Mouse (Mus musculus) urinary bladder, postnatal 36 days (tissue): Measurements from ENCODE around the gene Alox12b.

Experiments
- DNase-seq, 2 experiments: peaks; one replicate each; pipeline ENCODE4 v3.0.0; 2022; ENCODE audit warnings: low spot score in 2 of 2, mixed read lengths in 1 of 2

The Alox12b gene

DNA sequence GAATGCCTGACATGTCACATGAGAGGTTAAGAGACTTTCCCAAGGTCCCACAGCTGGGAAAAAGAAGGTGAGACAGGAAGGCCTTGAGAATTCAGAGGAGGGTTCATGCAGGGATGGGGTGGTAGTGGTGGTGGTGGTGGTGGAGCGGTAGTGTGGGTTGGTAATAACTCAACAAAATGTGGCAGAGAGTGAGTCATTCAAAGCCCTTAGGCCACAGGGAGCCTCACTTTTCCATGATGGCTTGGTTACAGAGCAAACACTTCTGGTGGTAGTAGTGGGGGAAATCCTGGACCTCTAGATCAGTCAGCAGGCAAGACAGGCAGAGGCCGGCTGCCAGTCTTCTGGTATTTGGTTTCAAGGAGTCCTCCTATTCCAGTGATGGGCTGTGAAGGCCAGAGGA, 15.8 kb downstream of the Alox12b start:
- no peak for DNase-seq

DNA sequence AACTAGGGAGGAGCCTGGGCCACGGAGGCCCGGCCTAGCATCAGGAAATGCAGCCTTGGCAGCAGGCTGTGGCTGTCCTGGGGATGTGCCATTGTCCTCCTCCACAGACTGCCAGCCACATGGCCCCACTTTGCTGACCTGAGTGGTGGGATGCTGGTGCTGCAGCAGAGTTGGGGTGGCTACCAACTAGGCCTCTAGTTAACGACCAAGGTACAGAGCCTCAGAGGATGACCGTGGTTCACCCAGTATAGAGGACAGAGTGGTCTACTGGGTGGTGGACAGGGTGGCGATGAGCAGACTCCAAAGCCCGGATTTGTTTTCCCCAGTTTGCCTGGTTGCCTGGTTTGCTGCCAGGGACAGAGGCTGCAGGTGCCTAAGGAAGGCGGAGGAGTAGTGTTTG, 17.9 kb downstream of the Alox12b start:
- no peak for DNase-seq

DNA sequence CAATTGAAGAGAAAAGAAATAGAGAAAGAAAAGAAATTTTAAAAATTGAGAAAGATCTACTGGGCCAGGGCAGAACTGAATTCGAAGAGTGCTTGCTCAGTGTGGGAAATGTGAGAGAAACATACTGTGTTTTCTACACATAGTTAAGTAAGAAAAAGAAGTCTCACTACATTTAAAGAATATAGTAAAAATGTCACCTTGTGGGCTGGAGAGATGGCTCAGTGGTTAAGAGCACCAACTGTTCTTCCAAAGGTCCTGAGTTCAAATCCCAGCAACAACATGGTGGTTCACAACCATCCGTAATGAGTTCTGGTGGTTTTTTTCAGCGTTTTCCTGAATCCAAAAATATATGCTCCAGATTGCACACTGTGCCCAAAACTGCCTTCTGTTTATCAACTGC, 21.7 kb downstream of the Alox12b start:
- DNase-seq: no peak

DNA sequence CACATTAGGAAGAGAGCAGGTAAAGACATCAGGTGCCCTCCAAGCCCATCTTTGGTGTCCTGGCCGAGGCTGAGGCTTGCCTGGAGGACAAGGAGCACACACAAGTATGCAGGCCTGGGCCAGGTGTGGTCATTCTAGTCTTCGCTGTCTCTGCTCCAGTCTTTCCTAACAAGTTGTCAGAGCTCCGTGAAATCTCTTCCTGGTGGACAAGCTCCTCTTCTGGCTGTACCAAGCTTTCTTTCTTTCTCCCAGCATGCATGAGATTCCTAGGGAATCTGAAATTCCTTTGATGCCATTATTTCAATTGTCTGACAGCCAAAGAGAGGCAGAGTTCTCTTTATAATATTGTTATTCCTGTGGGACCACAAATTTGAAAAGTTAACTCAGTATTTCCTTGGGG, 22.7 kb downstream of the Alox12b start:
- DNase-seq: no peak

DNA sequence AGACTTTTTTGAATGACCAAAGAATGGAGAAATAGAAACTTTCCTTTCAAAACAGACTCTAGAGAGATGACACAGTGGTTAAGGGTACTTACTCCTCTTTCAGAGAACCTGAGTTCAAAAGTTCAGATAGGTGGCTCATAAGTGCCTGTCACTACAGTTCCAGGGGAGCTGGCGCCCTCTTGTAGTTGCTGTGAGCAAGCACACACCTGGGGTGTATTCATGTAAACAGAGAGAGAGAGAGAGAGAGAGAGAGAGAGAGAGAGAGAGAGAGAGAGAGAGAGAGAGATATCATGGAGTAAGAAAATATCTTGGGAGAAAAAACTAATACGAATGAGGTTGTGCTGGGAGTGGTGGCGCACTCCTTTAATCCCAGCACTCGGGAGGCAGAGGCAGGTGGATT, 23.3 kb downstream of the Alox12b start:
- no peak for DNase-seq

DNA sequence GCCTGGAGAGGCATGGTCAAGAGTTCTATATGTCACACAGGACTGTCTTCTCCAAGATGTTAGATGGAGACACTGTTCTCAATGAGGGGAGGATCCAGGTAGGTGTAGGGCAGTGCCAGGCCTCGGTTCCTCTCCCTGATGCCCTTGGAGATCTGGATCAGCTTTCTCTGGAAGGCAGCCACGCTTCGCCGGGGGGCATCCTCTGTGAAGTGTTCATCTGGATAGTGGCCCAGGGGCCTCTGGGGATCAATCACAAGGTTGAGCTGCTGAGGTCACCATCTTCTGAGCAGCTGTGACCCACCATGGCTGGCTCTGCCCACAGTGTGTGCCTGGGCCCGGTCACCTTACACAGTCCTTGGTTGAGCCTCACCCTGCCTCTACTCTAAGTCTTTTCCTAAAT, 28.2 kb downstream of the Alox12b start:
- no peak for DNase-seq

DNA sequence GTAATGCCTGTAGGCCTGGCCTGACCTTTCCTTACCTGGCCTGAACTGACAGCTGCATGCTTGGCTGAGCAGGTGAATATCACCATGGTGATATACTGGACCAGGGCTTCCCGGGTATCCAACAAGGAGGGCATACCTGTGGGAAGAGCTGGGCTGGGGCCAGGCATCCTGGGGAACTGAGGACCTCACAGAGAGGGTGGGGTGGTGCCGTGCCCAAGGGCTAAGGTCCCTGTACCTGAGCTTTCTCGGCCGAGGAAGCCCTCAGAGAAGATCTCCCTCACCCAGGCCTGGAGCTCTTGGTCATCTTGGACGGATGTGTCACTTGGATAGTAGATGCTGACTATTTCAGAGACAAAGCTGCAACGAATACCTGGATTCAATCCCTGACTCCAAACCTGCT, 29.1 kb downstream of the Alox12b start:
- no peak for DNase-seq

DNA sequence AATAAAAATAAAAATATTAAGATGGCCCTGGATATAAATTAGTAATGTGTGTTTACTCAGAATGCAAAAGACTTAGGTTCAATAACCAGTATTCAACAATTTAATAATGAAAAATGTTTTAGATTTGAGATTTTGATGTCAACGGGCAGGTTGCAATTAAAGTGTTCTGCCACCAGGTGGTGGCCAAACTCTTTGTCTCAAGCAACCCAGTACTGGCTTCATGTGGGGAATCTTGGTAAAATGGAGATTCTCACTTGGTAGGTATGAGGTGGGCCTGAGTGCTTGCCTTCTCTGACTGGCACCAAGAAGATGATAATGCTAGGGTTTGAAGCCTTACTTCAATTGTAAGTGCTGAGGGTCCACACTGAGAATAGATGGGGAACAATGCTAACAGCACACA, 36.1 kb downstream of the Alox12b start:
- DNase-seq: no peak

DNA sequence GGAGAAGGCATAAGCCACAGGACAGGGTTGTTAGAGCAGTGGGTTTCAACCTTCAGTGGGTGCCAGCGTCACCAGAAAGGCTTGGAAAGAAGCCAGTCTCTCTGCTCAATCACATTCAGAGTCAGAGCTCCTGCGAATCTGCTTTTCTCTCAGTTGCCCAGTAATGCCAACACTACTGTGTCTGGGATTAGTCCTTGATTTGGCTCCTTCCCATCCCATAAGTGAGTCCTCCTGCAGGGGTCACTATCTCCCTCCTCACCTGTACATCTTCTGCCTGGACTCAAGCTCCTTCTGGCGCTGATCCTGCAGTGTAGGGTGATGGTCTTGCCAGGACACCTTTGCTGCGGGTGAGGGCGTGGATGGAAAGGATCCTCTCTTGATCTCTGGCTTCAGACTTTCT, 40.0 kb downstream of the Alox12b start:
- DNase-seq: no peak

DNA sequence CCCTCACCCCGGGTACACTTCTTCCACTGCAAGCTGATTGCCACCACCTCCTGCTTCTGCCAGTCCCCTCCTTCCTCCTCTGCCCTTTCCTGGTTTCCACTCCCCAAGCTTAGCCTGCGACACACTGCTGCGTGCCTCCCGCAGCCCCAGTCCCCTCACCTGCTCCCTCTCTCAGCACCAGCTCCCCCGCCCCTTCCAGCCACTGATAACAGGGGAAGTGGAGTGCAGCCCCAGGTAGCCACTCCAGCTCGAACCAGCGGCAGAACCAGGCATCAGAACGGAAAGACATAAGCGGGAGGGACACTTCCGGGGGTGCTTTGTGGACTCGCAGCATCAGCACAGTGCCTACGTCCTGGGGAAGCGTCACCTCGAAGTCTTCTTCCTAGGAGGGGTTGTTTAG, 40.4 kb downstream of the Alox12b start:
- DNase-seq: peak in 1 of 2 experiments; percentile 3

DNA sequence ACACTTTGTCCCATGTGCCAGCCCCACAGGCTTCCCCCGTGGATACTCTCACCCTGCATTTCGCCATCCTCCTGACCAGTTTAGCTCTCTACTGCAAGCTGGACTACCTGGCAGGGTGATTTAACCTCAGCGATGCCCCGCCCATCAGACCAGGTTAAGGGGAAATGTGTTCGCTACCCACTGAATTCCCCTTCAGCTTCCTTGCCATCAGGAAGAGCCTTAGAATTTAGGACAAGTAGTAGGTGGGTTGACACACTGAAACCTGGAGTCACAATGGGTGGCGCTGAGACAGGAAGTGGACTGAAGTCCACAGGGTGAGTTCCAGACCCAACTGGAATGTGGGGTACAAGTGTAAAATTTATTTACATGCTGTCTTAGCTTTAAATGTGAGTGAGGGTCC, 41.0 kb downstream of the Alox12b start, which contains the start of gene Alox8:
Alox8 (minus strand) TSS at position 101 of the 400 bp plus-strand sequence.
- DNase-seq: no peak

DNA sequence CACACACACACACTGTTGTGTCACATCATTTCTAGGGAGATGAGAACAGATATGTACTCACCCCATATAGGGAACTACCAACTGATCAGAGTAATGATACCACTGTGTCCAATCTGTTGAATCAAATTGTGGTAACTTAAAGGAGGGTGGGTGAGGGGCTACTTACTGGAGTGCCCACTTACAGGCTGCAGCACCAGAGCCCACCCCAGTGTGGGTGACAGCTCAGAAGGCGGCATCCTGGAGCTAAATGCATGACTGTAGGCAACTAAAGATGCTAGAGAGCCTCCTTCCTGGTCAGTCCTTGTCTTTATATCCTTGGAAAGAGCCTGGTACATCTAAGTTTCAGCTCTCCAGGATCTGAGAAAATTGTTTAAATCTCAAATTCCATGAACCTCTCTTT, 42.5 kb downstream of the Alox12b start:
- no peak for DNase-seq

DNA sequence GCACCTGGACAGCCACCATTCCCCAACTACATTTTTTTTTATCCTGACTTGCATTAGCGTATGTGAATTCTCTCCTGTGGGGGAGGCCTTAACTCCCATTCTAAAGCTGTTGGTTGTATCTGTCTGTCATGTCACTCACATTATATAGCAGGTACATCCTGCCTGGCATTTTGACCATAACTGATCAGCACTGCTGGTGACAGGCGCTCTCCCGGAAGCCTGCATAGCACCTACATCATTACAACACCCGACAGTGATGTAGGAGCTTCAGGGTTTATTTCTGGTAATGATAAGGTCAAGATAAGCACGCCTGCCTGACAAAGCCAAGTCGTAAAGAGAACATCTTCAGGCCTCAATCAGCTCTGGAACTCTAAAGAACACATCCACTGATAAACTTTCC, 43.4 kb downstream of the Alox12b start:
- no peak for DNase-seq

DNA sequence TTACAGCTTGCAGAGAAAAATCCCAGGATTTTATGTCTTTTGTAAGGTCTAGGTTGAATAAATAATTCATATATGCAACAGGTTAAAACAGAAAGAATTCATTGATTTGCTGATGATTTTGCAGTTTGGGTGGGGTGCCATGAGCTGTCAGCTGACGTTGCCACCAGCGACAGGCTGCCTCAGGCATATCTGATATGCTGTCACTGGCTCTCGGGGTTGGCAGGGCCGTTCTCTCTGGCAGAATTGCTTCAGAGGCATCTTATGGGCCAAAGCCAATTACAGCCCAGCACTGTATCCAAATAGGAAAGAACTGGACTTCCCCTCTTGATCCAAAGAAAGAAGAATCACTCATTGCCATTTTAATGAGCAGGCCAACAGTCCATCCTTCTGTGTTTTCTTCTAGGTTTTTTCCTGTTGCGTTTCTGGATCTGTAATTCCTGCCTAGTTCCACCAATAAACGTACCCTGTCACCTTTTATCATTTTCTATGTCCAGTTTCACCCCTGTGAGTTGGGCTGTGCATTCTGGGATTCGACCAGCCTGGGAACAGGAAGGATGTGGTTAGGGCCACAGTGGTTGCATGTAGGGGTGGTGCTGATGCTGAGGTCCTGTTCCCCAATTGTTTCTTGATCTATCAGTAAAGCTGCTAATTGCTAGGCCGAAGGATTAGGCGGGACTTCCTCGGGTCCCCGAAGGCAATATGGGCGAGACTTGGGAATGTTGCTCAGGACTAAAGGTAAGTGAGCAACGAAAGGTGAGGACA, 45.9 kb downstream of the Alox12b start:
- DNase-seq: no peak

DNA sequence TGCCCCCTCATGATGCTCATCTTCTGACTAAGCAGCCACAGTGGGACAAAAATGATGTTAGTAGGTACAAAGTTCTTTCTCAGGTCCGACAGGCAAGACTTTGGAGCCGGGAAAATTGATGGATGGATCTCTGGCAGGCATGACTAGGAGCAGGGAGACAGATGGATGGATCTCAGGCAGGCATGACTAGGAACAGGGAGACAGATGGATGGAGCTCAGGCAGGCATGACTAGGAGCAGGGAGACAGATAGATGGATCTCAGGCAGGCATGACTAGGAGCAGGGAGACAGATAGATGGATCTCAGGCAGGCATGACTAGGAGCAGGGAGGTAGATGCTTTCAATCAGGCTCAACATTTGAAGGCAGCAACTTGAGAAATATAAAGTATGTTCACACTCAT, 54.6 kb downstream of the Alox12b start:
- DNase-seq: no peak

DNA sequence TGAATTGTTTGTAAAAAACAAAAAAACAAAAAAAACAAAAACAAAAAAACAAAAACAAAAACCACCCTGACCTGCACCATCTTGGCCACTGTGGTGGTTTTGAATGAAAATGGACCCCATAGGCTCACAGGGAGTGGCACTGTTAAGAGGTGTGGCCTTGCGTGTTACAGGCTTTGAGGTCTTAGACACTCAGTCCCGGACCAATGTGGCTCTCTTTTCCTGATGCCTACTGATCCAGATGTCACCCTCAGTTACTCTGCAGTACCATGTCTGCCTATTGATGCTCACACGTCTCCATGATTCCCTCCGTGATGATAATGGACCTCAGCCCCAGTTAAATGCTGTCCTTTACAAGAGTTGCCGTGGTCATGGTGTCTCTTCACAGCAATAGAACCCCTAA, 60.6 kb downstream of the Alox12b start:
- DNase-seq: no peak

DNA sequence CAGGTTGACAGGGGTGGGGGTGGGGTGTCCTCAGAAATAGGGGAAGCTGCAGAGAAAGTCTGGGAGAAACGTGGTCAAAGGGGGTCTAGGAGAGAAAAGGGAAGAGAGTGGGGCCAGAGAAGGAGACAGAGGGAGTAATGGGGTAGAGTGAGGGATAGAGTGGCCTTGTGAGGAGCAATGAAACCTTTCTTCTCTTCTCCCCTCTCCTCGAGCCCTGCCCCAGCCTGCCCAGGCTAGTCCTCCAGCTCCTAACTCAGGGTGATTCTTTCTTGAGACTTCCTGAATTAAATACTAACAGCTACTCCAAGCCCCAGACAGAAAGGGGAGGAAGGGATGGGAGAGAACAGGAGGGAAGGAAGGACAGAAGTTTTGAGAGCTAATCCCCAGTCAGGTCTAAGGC, 61.9 kb downstream of the Alox12b start:
- no peak for DNase-seq
